Mouse (Mus musculus): ENCODE results near the gene Stxbp2. TPM values are rescaled to one million over a fixed set of nuclear protein-coding genes. Genes with fewer than 3 reads are reported as not detected.

The Stxbp2 gene
- polyA plus RNA-seq (2015; fragmentation: Illumina TruSeq; extraction: RNeasy Lipid Tissue Mini Kit (QIAGEN cat#74804); ENCODE audit: insufficient read depth, low replicate concordance), result 124 TPM

DNA sequence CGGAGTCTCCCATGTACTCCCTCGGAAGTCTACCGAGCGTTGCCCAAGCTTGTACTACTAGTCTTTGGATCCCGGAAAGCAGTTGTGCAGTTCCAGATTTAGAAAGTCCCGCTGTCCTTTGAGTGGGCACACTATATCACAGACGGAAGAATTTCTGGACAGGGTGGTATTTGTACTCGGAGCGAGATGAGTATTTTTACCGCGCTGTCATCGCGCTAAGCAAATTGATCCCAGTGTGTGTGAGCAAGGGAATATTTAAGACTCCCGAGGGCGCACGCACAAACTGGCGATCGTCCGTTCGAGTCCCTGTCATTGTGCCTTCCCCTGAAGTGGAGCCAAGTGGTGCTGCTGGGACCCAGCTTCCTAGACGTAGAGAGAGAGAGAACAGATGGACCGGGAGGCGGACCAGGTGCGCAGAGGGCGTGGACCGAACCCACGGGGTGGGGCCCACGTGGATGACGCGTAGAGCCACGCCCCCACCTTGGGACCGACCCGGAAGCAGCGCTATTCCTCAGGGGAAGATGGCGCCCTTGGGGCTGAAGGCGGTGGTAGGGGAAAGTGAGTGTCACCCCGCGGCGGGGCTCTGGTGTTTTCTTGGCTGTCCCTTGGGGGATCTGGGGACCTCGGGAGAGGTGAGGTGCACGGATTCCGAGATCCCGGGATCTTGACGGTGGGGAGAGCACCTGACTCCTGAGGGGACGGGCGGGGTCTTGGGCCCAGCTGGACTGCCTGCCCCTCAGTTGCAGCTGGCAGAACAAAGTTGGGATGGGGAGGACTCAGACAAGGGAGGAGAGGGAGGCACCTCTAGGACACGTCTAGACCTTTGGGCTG lies at the start of gene Stxbp2:
Gene Stxbp2, plus strand, starts transcription at position 309 of the 831 bp plus-strand sequence.

DNA sequence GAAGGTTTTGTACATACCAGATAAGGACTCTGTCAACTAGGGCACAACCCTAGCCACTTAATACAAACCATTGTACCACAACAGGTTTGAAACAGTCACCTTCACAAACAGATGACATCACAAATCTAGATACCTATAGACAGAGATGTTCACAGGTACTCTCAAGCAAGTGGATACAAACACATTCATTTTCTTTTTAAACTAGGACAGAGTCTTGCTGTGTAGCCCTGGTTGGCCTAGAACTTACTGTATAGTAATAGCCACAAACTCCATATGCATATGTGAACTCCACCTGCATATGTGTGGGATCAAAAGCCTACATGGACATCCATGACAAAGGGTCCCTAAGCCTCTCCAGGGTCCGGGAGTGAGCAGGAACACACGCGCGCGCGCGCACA lies 43.8 kb upstream of the Stxbp2 start, which contains the start of gene Camsap3:
Gene Camsap3, plus strand, starts transcription at position 301 of the 398 bp plus-strand sequence.

DNA sequence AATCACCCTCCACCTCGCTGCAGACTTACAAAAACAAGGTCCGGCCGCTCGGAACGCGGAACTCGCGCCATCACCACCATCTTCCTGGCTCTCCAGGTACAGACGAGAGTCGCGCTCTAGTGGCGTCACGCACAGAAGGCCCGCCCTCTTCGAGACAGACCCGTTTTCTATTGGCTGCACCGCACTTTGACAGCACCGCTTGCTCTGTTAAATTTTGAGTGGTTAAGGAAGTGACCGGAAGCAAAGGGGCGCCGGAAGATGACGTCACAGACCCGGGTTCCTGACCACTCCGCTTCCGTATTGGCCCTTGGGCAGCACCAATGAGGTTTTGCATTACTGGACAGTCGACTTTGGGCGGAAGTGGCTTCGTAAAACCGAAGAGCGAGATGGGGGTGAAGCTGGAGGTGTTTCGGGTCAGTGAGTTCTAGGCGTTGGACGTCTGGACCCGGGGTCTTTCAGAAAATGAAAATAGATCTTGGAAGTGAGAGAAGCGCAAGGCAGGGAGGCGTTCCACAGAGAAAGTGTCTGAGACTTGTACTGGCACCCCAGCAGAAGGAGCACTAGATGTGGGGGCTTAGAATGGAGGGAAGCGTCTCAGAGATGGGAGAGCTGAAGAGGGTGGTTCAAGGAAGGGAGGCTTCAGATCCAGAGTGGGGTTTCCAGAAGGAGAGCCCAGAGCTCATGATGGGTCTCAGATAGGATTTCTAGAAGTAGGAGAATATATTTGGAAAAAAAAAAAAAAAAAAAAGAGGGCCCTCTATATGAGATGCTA lies 9.4 kb upstream of the Stxbp2 start, which contains the start of the genes Xab2 and Pet100:
Gene Xab2, minus strand, starts transcription at position 118 of the 772 bp plus-strand sequence.
Gene Pet100, plus strand, starts transcription at position 350 of the 772 bp plus-strand sequence.

DNA sequence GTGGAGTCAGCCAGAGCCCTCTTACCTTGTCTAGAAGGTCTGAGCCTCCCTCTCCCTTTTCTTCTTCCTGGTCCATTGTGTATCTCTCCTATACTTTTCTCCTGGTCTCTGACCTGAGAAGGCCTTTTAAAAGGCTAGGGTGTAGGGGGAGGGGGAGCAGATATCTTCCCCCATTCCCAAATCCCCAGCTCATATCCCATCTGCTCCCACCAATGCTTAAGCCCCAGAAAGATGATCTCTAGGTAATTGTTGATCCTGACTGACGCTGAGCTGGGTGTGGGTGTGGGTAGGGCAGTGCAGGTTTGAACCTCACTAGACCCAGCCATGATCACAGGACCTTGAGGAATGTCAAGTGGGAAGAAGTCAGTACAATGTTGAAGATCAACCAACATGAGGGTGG lies 5.3 kb upstream of the Stxbp2 start, which contains the start of gene Pcp2:
Gene Pcp2, minus strand, starts transcription at position 101 of the 400 bp plus-strand sequence.

DNA sequence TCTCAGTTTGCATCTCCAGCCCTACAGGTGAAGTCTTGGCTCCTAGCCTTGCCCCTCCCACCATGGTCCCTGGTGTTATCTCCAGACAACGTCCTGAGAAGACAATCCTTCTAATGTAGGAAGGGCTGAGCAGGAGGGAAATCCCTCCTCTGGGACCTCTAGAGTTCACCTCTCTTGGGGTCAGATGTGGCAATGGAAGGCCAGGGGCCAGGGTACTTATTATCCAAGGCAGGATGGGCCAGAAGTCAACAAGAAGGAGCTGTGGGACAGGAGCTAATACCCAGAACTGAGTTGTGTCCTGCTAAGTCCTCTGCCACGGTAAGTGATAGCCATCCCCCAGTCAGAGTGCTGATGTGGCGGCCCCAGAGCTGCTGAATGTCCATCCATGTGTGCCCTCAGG lies 24.8 kb downstream of the Stxbp2 start, which contains the start of gene Retn:
Gene Retn, plus strand, starts transcription at position 245 of the 400 bp plus-strand sequence.

DNA sequence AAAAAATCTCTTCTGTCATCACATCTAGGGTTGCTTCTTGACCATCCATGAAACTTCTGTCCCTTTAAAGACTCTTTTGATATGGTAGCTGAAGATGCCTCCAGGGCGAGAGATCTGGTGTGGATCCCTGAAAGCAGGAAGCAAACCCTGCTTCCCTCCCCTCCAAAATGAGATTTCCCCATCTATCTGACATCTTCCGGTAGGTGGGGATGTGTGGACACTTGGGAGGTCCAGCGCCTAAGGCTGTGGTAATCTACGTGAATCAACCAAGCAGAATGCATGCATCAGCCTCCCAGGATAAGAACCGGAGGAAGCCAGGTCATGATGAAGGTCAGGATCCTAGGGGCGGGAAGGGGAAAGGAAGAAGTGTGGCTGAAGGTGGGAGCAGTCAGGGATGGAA lies 34.8 kb downstream of the Stxbp2 start, which contains the start of gene Mcemp1:
Gene Mcemp1, plus strand, starts transcription at position 248 of the 400 bp plus-strand sequence.

DNA sequence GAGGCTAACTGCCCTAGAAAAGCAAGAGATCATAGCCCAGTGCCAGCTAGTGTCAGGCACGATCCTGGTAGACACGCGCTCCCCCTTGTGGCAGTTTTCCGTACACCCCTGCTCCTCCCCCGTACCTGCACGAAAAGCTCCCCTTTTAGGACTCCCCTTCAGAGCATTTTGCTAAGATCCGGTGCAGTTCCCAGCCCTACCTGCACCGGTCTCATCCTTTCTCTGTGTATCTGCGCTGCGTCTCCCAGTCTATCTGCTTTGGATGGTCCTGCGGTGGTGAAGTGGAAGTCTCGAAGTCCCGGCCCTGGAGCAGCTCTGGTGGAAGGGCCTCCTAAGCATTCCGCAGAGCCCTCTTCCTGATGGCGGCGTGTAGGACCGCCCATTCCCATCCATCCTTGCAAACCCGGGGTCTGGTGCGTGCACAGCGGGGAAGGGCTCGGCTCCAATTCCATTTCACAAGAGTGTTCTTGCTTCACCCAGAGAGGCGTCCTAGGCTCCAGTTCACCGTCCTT lies 41.3 kb downstream of the Stxbp2 start, which contains the start of gene Fcor:
Gene Fcor, minus strand, starts transcription at position 383 of the 512 bp plus-strand sequence.

DNA sequence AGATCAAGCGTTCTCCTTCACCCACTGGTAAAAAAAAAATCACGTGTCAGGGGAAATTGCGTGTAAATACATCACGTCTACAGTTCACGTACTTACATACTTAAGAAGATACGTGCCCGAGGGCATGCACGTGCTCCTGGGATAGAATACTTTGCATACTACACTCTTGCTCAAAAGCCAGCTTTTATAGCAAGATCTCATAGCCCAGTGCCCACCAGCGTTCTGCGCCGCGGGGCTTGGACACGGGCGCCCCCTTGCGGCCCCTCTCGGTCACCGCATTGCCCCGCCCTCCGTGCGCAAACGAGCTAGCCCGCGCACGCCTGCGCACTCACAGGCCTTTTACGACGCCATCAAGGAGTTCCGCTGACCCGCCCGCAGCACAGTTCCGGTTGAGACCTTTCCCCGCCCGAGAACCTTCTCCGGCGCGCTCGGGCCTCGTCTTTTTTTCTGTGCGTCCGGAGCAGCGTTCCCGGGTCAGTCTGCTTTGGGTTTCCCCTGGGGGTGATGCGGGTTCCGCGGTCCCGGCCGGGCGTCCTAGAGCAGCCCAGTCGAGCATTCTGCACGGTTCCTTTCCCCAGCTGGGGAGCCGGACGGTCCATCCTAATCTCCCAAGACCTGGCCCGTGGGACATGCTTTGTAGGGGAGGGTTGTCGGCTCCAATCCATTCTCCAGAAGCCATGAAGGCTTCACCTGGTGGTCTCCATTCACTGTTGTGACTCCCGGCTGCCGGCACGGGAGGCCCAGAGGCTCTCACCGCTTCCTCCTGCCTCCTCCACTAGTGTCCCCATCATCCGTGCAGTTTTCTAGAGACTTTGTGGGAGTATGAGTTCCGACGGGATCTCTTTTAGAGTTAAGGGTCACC lies 45.6 kb downstream of the Stxbp2 start, which contains the start of gene Trappc5:
Gene Trappc5, plus strand, starts transcription at position 169 of the 862 bp plus-strand sequence.

Other genes starting within 250 kb of the Stxbp2 start
- 73.9 TPM for gene Arhgef18, start 237.9 kb upstream of the Stxbp2 start, polyA plus RNA-seq (2015; fragmentation: Illumina TruSeq; extraction: RNeasy Lipid Tissue Mini Kit (QIAGEN cat#74804); ENCODE audit: insufficient read depth, low replicate concordance)
- gene Pex11g, start 163.3 kb upstream of the Stxbp2 start, polyA plus RNA-seq (2015; fragmentation: Illumina TruSeq; extraction: RNeasy Lipid Tissue Mini Kit (QIAGEN cat#74804); ENCODE audit: insufficient read depth, low replicate concordance), result 2.1 TPM
- gene Tex45, start 160.1 kb upstream of the Stxbp2 start, polyA plus RNA-seq (2015; fragmentation: Illumina TruSeq; extraction: RNeasy Lipid Tissue Mini Kit (QIAGEN cat#74804); ENCODE audit: insufficient read depth, low replicate concordance), result not detected
- gene Zfp358, start 137.8 kb upstream of the Stxbp2 start, polyA plus RNA-seq (2015; fragmentation: Illumina TruSeq; extraction: RNeasy Lipid Tissue Mini Kit (QIAGEN cat#74804); ENCODE audit: insufficient read depth, low replicate concordance), result 7.4 TPM
- gene Mcoln1, start 130.5 kb upstream of the Stxbp2 start, polyA plus RNA-seq (2015; fragmentation: Illumina TruSeq; extraction: RNeasy Lipid Tissue Mini Kit (QIAGEN cat#74804); ENCODE audit: insufficient read depth, low replicate concordance), result 78.9 TPM
- gene Pnpla6, start 115.6 kb upstream of the Stxbp2 start, polyA plus RNA-seq (2015; fragmentation: Illumina TruSeq; extraction: RNeasy Lipid Tissue Mini Kit (QIAGEN cat#74804); ENCODE audit: insufficient read depth, low replicate concordance), result 33.6 TPM
- gene C330021F23Rik, start 63.0 kb upstream of the Stxbp2 start, polyA plus RNA-seq (2015; fragmentation: Illumina TruSeq; extraction: RNeasy Lipid Tissue Mini Kit (QIAGEN cat#74804); ENCODE audit: insufficient read depth, low replicate concordance), result not detected
- gene Camsap3, start 43.7 kb upstream of the Stxbp2 start, polyA plus RNA-seq (2015; fragmentation: Illumina TruSeq; extraction: RNeasy Lipid Tissue Mini Kit (QIAGEN cat#74804); ENCODE audit: insufficient read depth, low replicate concordance), result 1.0 TPM
- 22.1 TPM for gene Xab2, start 9.6 kb upstream of the Stxbp2 start, polyA plus RNA-seq (2015; fragmentation: Illumina TruSeq; extraction: RNeasy Lipid Tissue Mini Kit (QIAGEN cat#74804); ENCODE audit: insufficient read depth, low replicate concordance)
- gene Pet100, start 9.4 kb upstream of the Stxbp2 start, polyA plus RNA-seq (2015; fragmentation: Illumina TruSeq; extraction: RNeasy Lipid Tissue Mini Kit (QIAGEN cat#74804); ENCODE audit: insufficient read depth, low replicate concordance), result 89.0 TPM
- not detected for gene Pcp2, start 5.4 kb upstream of the Stxbp2 start, polyA plus RNA-seq (2015; fragmentation: Illumina TruSeq; extraction: RNeasy Lipid Tissue Mini Kit (QIAGEN cat#74804); ENCODE audit: insufficient read depth, low replicate concordance)
- 1.4 TPM for gene Retn, start 24.8 kb downstream of the Stxbp2 start, polyA plus RNA-seq (2015; fragmentation: Illumina TruSeq; extraction: RNeasy Lipid Tissue Mini Kit (QIAGEN cat#74804); ENCODE audit: insufficient read depth, low replicate concordance)
- gene Mcemp1, start 34.8 kb downstream of the Stxbp2 start, polyA plus RNA-seq (2015; fragmentation: Illumina TruSeq; extraction: RNeasy Lipid Tissue Mini Kit (QIAGEN cat#74804); ENCODE audit: insufficient read depth, low replicate concordance), result 28.2 TPM
- gene Fcor, start 41.4 kb downstream of the Stxbp2 start, polyA plus RNA-seq (2015; fragmentation: Illumina TruSeq; extraction: RNeasy Lipid Tissue Mini Kit (QIAGEN cat#74804); ENCODE audit: insufficient read depth, low replicate concordance), result 4.0 TPM
- 29.4 TPM for gene Trappc5, start 45.3 kb downstream of the Stxbp2 start, polyA plus RNA-seq (2015; fragmentation: Illumina TruSeq; extraction: RNeasy Lipid Tissue Mini Kit (QIAGEN cat#74804); ENCODE audit: insufficient read depth, low replicate concordance)
- gene Fcer2a, start 63.2 kb downstream of the Stxbp2 start, polyA plus RNA-seq (2015; fragmentation: Illumina TruSeq; extraction: RNeasy Lipid Tissue Mini Kit (QIAGEN cat#74804); ENCODE audit: insufficient read depth, low replicate concordance), result 361 TPM
- gene Clec4g, start 89.7 kb downstream of the Stxbp2 start, polyA plus RNA-seq (2015; fragmentation: Illumina TruSeq; extraction: RNeasy Lipid Tissue Mini Kit (QIAGEN cat#74804); ENCODE audit: insufficient read depth, low replicate concordance), result 12.7 TPM
- 47.2 TPM for gene Cd209a, start 118.0 kb downstream of the Stxbp2 start, polyA plus RNA-seq (2015; fragmentation: Illumina TruSeq; extraction: RNeasy Lipid Tissue Mini Kit (QIAGEN cat#74804); ENCODE audit: insufficient read depth, low replicate concordance)
- gene Cd209e, start 223.4 kb downstream of the Stxbp2 start, polyA plus RNA-seq (2015; fragmentation: Illumina TruSeq; extraction: RNeasy Lipid Tissue Mini Kit (QIAGEN cat#74804); ENCODE audit: insufficient read depth, low replicate concordance), result 2.4 TPM
- gene Cd209d, start 247.6 kb downstream of the Stxbp2 start, polyA plus RNA-seq (2015; fragmentation: Illumina TruSeq; extraction: RNeasy Lipid Tissue Mini Kit (QIAGEN cat#74804); ENCODE audit: insufficient read depth, low replicate concordance), result 16.4 TPM